Mouse (Mus musculus): ENCODE measurements around the gene Cdk20. TPM values are rescaled to one million over a fixed set of nuclear protein-coding genes. Genes with fewer than 3 reads are reported as not detected.

The Cdk20 gene
- total and polyA plus RNA-seq, 2 experiments from 2014 or later, result 1.9 to 3.5 TPM

DNA sequence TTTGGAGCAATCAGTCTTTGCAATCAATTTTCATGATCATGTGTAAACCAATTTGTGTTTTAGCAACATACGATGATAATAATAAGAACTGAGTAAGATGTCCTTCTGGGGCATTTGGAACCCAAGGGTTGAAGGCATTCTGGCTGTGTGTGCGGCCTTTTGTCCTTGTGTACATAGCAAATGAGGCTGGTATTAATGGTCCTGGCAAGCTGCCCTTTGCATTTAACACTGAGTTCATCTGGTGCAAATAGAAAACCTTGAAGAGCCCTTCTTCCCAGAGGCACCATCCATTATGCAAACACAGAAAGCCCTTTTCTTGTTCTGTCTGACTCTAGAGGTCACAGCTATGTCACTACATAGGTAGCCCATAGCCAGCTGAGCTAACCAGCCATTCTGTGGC, 30.5 kb downstream of the Cdk20 start:
- Histone ChIP-seq H3K4me3 (ENCODE audit: low read depth, low read length) (no peak overlapping the region), H3K27ac (ENCODE audit: low read depth) (no peak overlapping the region), H3K9me3 (replicated peaks; ENCODE audit: control insufficient read depth, low read length) (0 out of 2 replicates have a peak, but pooled peaks cover 3% of the 10 kb centered on the region), H3K9ac (replicated peaks; ENCODE audit: low read depth, low read length) (no peak overlapping the region), H3K4me1 (ENCODE audit: control insufficient read depth, insufficient read depth) (no peaks in the 10 kb centered on the region), H3K27me3 (ENCODE audit: control insufficient read depth, insufficient read depth, low read length) (no peaks in the 10 kb centered on the region), H3K36me3 (replicated peaks; ENCODE audit: control insufficient read depth, insufficient read depth, low read length) (no peaks in the 10 kb centered on the region), H3K4me2 (ENCODE audit: low read depth, low read length) (no peak overlapping the region)
- TF ChIP-seq CTCF (IDR thresholded peaks at IDR 0.05; ENCODE audit: low read depth), result no peak
- TF ChIP-seq EP300 (IDR thresholded peaks at IDR 0.05; ENCODE audit: low read depth), result no peak
- ATAC-seq (ENCODE audit: insufficient read depth, low read depth) (no peak), DNase-seq (ENCODE audit: low spot score) (no peak)
- 69% methylated on average over 2 of the region's 2 CpGs for WGBS

DNA sequence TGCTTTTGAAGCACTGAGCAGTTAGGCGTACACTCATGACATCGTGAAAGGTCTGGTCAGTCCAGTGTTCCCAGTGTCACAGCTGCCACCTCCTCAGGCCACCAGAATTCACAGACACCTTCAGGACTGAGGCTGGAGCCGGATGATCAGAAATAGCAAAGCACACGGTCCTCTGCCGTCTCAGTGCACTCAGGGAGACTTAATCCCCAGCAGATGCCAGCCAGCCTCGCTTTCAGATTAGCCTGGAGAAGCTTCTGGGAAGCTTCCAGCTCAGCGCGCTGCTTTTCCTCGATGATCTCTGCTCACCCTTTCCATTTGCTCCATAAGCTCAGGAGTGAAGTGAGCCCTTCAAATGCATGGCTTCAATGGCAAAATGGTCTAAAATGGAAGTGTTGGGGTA, 33.1 kb downstream of the Cdk20 start:
- ATAC-seq (ENCODE audit: insufficient read depth, low read depth) (no peak), DNase-seq (ENCODE audit: low spot score) (no peak)
- Histone ChIP-seq H3K4me3 (ENCODE audit: low read depth, low read length) (no peak overlapping the region), H3K36me3 (replicated peaks; ENCODE audit: control insufficient read depth, insufficient read depth, low read length) (no peaks in the 10 kb centered on the region), H3K4me1 (ENCODE audit: control insufficient read depth, insufficient read depth) (no peaks in the 10 kb centered on the region), H3K4me2 (ENCODE audit: low read depth, low read length) (peak overlapping the region; percentile 10; the same call in 1 of the 2 replicates), H3K9ac (replicated peaks; ENCODE audit: low read depth, low read length) (no peak overlapping the region), H3K9me3 (replicated peaks; ENCODE audit: control insufficient read depth, low read length) (0 out of 2 replicates have a peak, but pooled peaks cover 3% of the 10 kb centered on the region), H3K27ac (ENCODE audit: low read depth) (no peak overlapping the region), H3K27me3 (ENCODE audit: control insufficient read depth, insufficient read depth, low read length) (no peaks in the 10 kb centered on the region)
- TF ChIP-seq EP300 (IDR thresholded peaks at IDR 0.05; ENCODE audit: low read depth), result no peak
- no peak for TF ChIP-seq CTCF (IDR thresholded peaks at IDR 0.05; ENCODE audit: low read depth)
- 44% methylated on average over 9 of the region's 9 CpGs for WGBS

DNA sequence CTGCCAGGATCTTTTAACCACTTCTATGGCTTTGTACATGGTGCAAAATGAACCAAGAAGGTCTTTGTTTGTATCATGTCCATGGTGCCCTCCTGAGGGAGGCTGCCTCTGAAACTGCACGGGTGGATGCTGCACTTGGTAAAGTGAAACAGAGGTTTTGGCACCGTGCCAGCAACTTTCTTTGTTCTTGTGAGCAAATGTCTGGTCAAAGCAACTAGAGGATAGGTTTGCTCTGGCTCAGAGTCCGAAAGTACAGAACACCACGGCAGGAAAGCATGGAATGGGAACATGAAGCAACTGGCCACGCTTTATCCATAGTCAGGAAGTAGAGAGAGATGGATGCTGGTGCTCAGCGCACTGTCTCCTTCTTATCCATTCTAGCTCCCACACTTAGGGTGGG, 35.8 kb downstream of the Cdk20 start:
- H3K27me3 ChIP-seq (ENCODE audit: control insufficient read depth, insufficient read depth, low read length), result no peaks in the 10 kb centered on the region
- no peak overlapping the region for H3K4me2 ChIP-seq (ENCODE audit: low read depth, low read length)
- no peak for DNase-seq (ENCODE audit: low spot score)
- H3K27ac ChIP-seq (ENCODE audit: low read depth), result no peak overlapping the region
- no peak overlapping the region for H3K9ac ChIP-seq (replicated peaks; ENCODE audit: low read depth, low read length)
- H3K9me3 ChIP-seq (replicated peaks; ENCODE audit: control insufficient read depth, low read length), result no peaks in the 10 kb centered on the region
- 58% methylated on average over 6 of the region's 6 CpGs for WGBS
- H3K4me3 ChIP-seq (ENCODE audit: low read depth, low read length), result no peak overlapping the region
- TF ChIP-seq CTCF (IDR thresholded peaks at IDR 0.05; ENCODE audit: low read depth) (no peak), EP300 (IDR thresholded peaks at IDR 0.05; ENCODE audit: low read depth) (no peak)
- no peaks in the 10 kb centered on the region for H3K4me1 ChIP-seq (ENCODE audit: control insufficient read depth, insufficient read depth)
- no peak for ATAC-seq (ENCODE audit: insufficient read depth, low read depth)
- no peaks in the 10 kb centered on the region for H3K36me3 ChIP-seq (replicated peaks; ENCODE audit: control insufficient read depth, insufficient read depth, low read length)

DNA sequence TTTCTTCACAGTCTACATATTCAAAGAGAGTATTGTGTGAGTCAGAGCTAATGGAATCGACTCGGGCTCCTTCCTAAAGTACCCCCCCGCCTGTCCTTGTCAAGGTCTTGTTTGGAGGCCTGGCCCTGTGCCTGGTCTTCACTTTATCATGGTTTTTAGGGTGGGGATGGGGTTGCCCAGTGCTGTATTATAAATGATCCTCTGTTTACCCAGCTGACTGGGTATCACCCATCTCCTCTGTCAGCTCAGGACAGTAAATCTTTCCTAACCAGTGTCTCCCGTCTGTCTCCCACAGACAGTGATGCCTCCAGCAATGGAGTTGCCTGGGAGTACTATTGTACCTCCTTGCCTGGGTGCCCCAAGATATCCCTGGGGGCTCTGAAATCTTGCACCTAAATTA, 45.9 kb downstream of the Cdk20 start:
- H3K9ac ChIP-seq (replicated peaks; ENCODE audit: low read depth, low read length), result no peak overlapping the region
- no peaks in the 10 kb centered on the region for H3K9me3 ChIP-seq (replicated peaks; ENCODE audit: control insufficient read depth, low read length)
- H3K27me3 ChIP-seq (ENCODE audit: control insufficient read depth, insufficient read depth, low read length), result no peaks in the 10 kb centered on the region
- DNase-seq (ENCODE audit: low spot score) (no peak), ATAC-seq (ENCODE audit: insufficient read depth, low read depth) (no peak)
- no peak overlapping the region for H3K27ac ChIP-seq (ENCODE audit: low read depth)
- H3K4me1 ChIP-seq (ENCODE audit: control insufficient read depth, insufficient read depth), result no peaks in the 10 kb centered on the region
- H3K4me2 ChIP-seq (ENCODE audit: low read depth, low read length), result no peak overlapping the region
- no peak overlapping the region for H3K4me3 ChIP-seq (ENCODE audit: low read depth, low read length)
- no peaks in the 10 kb centered on the region for H3K36me3 ChIP-seq (replicated peaks; ENCODE audit: control insufficient read depth, insufficient read depth, low read length)
- WGBS, result 57% methylated on average over 4 of the region's 4 CpGs
- TF ChIP-seq CTCF (IDR thresholded peaks at IDR 0.05; ENCODE audit: low read depth) (no peak), EP300 (IDR thresholded peaks at IDR 0.05; ENCODE audit: low read depth) (no peak)

DNA sequence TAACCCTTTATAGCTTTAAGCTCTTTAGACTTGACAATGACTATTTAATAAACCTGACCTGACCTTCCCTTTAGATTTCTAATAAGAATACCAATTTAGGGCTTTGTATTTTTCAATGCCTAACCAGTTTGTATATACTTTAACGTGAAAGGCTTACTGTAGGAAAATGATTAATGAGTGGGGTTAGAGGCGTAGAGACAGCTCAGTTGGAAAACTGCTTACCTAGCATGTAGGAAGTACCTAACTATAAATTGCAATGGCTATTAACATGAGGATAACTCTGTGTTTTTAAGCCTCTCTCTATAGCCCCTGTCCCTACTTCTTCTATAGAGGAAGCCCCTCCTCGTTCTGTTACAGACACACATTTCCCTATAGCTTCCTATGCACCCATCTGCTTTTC, 47.8 kb downstream of the Cdk20 start:
- Histone ChIP-seq H3K4me3 (ENCODE audit: low read depth, low read length) (no peak overlapping the region), H3K9me3 (replicated peaks; ENCODE audit: control insufficient read depth, low read length) (no peaks in the 10 kb centered on the region), H3K9ac (replicated peaks; ENCODE audit: low read depth, low read length) (no peak overlapping the region), H3K27ac (ENCODE audit: low read depth) (no peak overlapping the region), H3K36me3 (replicated peaks; ENCODE audit: control insufficient read depth, insufficient read depth, low read length) (no peaks in the 10 kb centered on the region), H3K27me3 (ENCODE audit: control insufficient read depth, insufficient read depth, low read length) (no peaks in the 10 kb centered on the region), H3K4me1 (ENCODE audit: control insufficient read depth, insufficient read depth) (no peaks in the 10 kb centered on the region), H3K4me2 (ENCODE audit: low read depth, low read length) (no peak overlapping the region)
- 74% methylated on average over 3 of the region's 3 CpGs for WGBS
- no peak for DNase-seq (ENCODE audit: low spot score)
- TF ChIP-seq CTCF (IDR thresholded peaks at IDR 0.05; ENCODE audit: low read depth), result no peak
- no peak for ATAC-seq (ENCODE audit: insufficient read depth, low read depth)

DNA sequence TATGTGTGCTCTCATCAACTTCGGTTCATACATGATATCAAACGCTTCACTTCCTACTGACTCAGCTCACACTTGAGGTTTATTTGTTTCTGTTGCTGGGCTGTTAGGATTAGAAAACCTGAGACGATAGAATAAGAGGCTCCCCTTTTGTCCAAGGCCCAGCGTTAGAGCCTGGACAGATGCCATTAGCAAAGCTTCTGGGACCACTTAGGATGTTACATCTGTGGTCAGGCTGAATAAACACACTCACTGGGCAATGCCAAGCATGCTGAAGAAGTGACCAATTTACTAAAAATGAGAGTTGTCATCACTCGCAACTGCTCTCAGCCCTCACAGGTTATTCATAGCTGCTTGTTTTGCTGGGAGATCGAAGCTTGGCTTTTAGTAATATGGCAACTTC, 57.8 kb downstream of the Cdk20 start:
- ATAC-seq (ENCODE audit: insufficient read depth, low read depth) (no peak), DNase-seq (ENCODE audit: low spot score) (no peak)
- 62% methylated on average over 6 of the region's 6 CpGs for WGBS
- TF ChIP-seq EP300 (IDR thresholded peaks at IDR 0.05; ENCODE audit: low read depth), result no peak
- TF ChIP-seq CTCF (IDR thresholded peaks at IDR 0.05; ENCODE audit: low read depth), result no peak
- no peak overlapping the region for H3K27ac ChIP-seq (ENCODE audit: low read depth)
- H3K4me1 ChIP-seq (ENCODE audit: control insufficient read depth, insufficient read depth), result no peaks in the 10 kb centered on the region
- no peak overlapping the region for H3K9ac ChIP-seq (replicated peaks; ENCODE audit: low read depth, low read length)
- no peaks in the 10 kb centered on the region for H3K27me3 ChIP-seq (ENCODE audit: control insufficient read depth, insufficient read depth, low read length)
- no peaks in the 10 kb centered on the region for H3K36me3 ChIP-seq (replicated peaks; ENCODE audit: control insufficient read depth, insufficient read depth, low read length)
- no peaks in the 10 kb centered on the region for H3K9me3 ChIP-seq (replicated peaks; ENCODE audit: control insufficient read depth, low read length)
- H3K4me2 ChIP-seq (ENCODE audit: low read depth, low read length), result no peak overlapping the region
- H3K4me3 ChIP-seq (ENCODE audit: low read depth, low read length), result no peak overlapping the region

Other genes with a start within 250 kb of the Cdk20 start
- 5.6 and 12.3 TPM in 2 replicates for gene Cdc14b, start 157.0 kb upstream of the Cdk20 start, total RNA-seq (2014; rRNA removed; ENCODE audit: low replicate concordance)
- gene Cdc14b, start 157.0 kb upstream of the Cdk20 start, polyA plus RNA-seq (2015; fragmentation: Nextera tagmentation; extraction: Ambion mirVana), result 7.6 and 11.6 TPM in 2 replicates
- 68.1 and 76.6 TPM in 2 replicates for gene Aaed1, start 119.6 kb upstream of the Cdk20 start, total RNA-seq (2014; rRNA removed; ENCODE audit: low replicate concordance)
- gene Aaed1, start 119.6 kb upstream of the Cdk20 start, polyA plus RNA-seq (2015; fragmentation: Nextera tagmentation; extraction: Ambion mirVana), result 67.0 and 71.4 TPM in 2 replicates
- gene Ctsl, start 61.4 kb upstream of the Cdk20 start, total RNA-seq (2014; rRNA removed; ENCODE audit: low replicate concordance), result 125 and 153 TPM in 2 replicates
- gene Ctsl, start 61.4 kb upstream of the Cdk20 start, polyA plus RNA-seq (2015; fragmentation: Nextera tagmentation; extraction: Ambion mirVana), result 227 and 232 TPM in 2 replicates
- gene Fam240b, start 65.5 kb downstream of the Cdk20 start, total RNA-seq (2014; rRNA removed; ENCODE audit: low replicate concordance), result not detected in 2 replicates
- gene Fam240b, start 65.5 kb downstream of the Cdk20 start, polyA plus RNA-seq (2015; fragmentation: Nextera tagmentation; extraction: Ambion mirVana), result not detected in 2 replicates